Mouse (Mus musculus) cerebellum, adult 11-12 months (tissue): ENCODE measurements around the gene Ubr2.

Source experiments
- DNase-seq: peaks from one replicate; pipeline ENCODE4 v3.0.0; 2022

The Ubr2 gene

GRCm38 (mm10) chr17:46926192-46926591 lies 84.2 kb downstream of the Ubr2 start:
- DNase-seq = no peak

DNA sequence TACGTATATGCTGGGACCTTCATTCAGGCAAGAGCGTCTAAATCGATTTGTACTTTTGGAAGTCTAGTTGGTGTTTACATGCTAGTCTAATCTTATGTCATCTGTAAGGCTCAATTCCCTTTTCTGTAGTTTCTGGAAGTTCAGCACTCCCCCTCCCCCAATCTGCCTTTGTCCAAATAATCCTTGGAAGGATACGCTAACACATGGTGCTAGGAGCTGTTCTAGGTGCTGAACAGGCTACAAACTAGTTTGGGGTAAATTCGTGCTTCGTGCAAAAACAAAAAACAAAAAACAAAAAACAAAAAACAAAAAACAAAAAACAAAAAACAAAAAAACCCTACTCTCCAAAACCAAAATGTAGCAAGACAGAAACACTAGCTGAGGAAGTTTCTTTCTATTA lies 89.5 kb downstream of the Ubr2 start:
- no peak for DNase-seq

- DNase-seq = no peak
Measured at GRCm38 (mm10) chr17:46918951-46919350, 91.4 kb downstream of the Ubr2 start.

GRCm38 (mm10) chr17:46915129-46915528 lies 95.2 kb downstream of the Ubr2 start:
- DNase-seq = no peak

GRCm38 (mm10) chr17:46912331-46912730 lies 98.0 kb downstream of the Ubr2 start:
- DNase-seq = no peak

DNA sequence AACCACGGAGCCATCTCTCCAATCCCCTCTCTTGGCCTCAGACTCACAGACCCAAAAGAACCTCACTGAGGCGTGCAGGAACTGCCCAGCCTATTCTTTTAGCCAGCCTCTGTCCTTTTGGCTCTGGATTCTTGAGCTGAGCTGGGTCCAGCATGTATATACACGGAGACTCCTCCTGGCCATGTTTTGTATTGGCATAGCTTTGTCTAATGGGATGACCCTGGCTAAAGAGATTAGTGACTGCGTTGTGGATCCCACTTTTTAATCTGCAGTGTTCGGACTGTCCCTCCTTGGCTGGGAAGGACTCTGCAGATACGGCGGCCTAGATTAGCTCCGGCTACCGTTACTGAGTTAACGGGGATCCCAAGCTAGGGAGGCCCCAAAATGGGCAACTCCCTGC lies 100.2 kb downstream of the Ubr2 start, which contains the start of gene Prph2:
Gene Prph2 (plus strand): TSS at position 274 of the 400 bp plus-strand sequence.
- DNase-seq = no peak

DNA sequence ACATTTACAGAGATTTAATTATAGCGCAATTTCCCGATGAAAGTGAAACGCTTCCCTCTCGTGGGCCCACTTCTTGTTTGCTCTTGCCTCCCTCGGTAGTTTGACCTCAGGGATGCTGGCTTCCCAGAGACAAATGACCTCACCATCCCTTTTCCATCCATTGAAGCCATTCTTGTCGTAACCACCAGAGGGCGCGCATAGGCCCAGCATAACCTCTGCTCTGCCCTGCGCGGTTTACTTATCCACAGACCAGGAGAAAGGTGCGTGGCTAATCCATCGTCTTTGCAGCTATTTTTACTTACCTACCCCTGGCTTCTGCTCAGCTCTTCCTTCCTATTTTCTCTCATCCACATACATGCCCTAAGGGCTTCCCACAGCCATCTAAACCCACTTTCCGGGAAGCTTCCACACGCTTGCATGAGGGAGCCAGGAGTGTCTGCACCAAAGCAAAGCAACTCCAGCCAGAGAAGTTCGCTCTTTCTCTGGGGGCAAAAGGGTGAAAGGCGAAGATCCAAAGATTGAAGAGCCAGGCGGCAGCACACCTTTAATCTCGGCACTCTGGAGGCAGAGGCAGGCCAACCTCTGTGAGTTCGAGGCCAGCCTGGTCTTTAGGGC lies 106.4 kb downstream of the Ubr2 start:
- peak; percentile 81 for DNase-seq

DNA sequence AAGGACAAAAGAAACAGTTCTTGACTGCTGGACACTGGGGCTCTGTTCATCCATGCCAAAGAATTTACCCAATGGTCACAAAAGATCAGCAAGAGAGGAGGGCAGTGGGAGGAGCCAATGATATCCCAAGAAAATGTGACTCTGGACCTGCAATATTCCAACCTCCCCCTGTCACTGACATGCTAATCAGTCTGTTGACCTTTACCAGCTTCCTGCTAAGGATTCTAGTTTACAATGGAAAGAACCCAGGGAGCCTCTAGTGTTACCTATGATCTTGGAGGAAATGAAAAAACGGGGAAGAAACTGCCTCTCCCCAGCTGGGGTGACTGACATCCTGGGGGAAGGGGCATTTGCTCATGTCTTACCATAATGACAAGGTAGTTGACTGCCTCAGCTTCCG lies 109.4 kb downstream of the Ubr2 start:
- DNase-seq = no peak

DNA sequence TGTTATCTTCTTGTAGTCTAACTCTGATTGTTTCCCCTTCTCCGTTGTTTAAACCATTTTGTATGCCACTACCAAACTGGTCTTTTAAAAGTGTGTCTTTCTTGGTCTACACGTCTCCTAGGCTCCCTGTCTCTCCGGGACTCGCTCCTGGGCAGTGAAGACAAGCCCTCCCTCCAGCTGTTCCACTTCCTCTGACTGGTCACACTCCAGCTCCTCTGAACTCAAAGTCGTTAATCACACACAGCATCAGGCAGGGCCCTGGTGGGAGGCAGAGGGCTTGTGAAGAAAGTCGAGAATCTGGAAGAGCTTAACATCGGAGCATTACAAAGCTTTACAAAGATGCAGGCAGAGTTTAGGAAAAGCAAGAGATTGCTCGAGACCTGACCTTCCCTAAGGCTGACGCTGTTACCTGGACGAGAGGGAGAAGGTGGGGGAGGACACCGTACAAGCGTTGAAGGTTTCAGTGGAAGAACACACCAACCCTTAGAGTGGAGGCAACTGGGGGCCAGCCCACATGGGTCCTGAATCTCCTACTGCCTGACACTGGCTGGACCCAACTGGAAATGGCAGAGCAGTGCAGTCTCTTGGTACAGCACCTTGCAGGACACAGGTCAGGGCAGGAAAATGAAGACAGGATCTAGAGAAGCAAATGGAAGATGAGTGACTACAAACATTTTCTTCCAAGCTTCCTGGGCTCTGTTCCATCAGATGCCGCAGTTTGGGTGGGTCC lies 113.0 kb downstream of the Ubr2 start:
- no peak for DNase-seq

DNA sequence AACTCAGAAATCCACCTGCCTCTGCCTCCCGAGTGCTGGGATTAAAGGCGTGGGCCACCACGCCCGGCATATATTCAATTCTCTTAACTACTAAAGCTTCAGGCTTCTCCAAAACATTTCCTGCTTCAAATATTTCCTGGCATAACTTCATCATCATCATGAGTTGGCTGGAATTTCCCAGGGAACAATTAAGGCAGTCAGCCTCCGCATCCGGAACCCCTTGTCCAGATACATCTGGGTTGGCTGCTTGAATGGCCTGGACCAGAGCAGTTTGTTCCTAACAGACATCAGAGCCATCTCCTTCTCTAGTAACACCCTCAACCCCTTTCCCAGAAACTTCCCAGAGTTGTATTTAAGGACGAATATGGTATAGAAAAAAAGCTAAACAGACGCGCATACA lies 114.9 kb downstream of the Ubr2 start:
- DNase-seq = no peak

GRCm38 (mm10) chr17:46890843-46891594 lies 119.3 kb downstream of the Ubr2 start:
- peak; percentile 75 for DNase-seq

DNA sequence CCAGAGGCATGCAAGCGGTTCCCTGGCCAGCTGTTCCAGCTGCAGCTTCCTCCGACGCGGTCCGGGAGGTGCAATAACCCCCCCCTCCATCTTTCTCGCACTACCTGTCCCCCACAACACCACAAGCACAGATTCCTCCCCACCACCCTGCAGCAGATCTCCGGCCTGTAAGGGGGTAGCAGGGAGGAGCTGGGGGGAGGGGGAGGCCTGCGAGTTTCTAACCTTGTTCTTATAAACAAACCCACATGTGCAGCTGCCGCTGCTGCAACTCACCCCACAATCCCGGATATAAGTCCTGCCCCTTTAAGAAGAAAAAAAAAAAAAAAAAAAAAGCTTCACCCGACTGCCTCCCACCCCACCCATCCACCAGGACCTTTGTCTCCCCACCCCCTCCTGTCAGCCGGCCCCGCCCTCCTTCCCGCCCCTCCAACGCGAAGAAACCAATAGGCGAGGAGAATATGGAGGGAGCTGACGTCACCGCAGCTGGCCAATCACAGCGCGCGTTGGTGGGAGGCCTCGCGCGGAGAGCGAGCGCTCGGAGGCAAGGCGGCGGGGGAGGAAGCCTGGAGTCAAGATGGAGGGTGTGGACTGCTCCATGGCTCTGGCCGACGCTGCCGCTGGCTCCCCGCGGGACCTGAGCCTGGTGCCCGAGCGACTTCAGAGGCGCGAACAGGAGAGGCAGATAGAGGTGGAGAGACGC lies 120.1 kb downstream of the Ubr2 start, which contains the start of gene Tbcc:
Gene Tbcc (plus strand): TSS at position 569 of the 700 bp plus-strand sequence.
- peak; percentile 98 for DNase-seq

GRCm38 (mm10) chr17:46889450-46890084 lies 120.8 kb downstream of the Ubr2 start:
- peak; percentile 91 for DNase-seq

- DNase-seq = peak; percentile 64
Measured at GRCm38 (mm10) chr17:46888511-46889212, 121.7 kb downstream of the Ubr2 start.

DNA sequence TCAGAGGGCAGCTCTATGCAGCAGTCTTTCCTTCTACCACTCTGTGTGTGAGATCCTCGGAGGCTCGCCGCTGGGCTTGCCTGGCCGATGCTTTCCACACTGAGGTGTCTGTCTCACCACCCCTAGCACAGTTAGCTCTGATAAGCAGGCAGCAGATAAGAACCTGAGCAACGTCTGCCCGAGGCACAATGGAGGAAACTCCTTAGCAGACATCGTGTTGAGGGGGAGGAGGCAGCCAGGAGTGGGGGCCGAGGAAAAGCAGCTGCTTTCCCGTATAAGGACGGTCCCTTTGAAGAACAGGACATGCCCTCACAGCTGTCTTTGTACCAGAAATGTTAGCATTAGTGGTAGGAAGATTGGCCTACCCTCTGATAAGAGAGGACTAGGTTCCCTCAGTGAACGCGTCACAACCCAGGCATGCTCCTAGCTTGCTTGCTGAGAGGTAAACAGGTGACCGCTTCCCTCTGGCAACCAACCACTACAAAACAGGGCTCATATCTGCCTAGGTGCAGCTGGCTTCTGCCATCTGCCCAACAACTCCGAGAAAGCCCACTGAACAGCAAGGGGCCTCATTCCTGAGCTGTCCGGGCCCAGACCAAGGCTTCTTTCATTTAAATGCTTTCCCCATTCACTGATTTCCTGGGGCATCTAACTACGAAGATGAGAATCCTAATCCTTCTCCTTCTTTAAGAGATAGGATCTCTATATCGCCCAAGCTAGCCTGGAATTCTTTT lies 124.3 kb downstream of the Ubr2 start:
- DNase-seq = no peak

DNA sequence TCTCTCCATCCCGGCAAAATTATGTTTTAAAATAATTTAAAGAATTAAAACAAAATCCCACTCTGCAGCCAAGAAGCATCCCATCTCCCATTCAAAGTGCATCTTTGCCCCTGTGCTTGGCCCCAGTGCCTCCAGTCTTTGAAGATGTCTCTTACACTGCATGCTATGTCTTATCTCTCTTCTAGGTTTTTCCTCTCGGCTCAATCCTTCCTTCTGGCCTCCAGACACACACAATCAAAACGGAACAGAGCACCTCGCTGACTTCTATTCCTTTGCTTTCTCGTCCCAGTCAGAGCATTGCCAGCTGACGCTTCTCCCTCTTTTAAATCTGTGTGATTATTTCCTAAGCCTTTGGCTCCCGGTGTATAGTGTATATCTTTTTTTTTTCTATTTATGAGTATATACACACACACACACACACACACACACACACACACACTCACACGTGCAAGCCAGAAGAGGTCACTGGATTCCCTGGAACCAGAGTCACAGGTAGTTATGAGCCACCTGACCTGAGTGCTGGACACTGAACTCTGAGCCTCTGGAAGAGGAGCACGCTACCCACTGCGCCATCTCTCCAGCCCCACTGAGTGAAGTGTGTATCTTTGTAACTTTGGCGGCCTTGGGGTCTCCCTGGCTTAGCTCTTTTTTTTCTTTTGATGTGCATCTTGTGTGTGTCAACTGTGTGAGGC lies 125.0 kb downstream of the Ubr2 start:
- no peak for DNase-seq

GRCm38 (mm10) chr17:46884766-46885165 lies 125.6 kb downstream of the Ubr2 start:
- no peak for DNase-seq

- DNase-seq = no peak
Measured at GRCm38 (mm10) chr17:46883107-46883506, 127.2 kb downstream of the Ubr2 start.

- no peak for DNase-seq
Measured at GRCm38 (mm10) chr17:46881728-46882127, 128.6 kb downstream of the Ubr2 start.

GRCm38 (mm10) chr17:46880322-46880721 lies 130.0 kb downstream of the Ubr2 start:
- no peak for DNase-seq
